ENCODE assay signal across 8 mouse cellular contexts in genomic region chr2:155356971-155357591, GRCm38 (mm10). TPM values are rescaled to one million over a fixed set of nuclear protein-coding genes. Genes with fewer than 3 reads are reported as not detected.
DNase-seq lines count a peak whose midpoint lies in the region; ATAC-seq lines count a peak whose summit lies in the region.

Gene Pigu, minus strand, starts transcription at chr2:155357430.

- under 1% methylated on average over 38 of the region's 38 CpGs for WGBS in hindbrain, embryonic 15.5 days

- H3K27me3 ChIP-seq in hindbrain, embryonic 15.5 days: no peaks in the 10 kb centered on the region

- ATAC-seq in hindbrain, embryonic 15.5 days (ENCODE audit: low FRiP score, low read depth): peak; percentile 99

- H3K36me3 ChIP-seq in hindbrain, embryonic 15.5 days: no peaks in the 10 kb centered on the region

- H3K27ac ChIP-seq in hindbrain, embryonic 15.5 days (replicated peaks): peak within 1 kb of the TSS; percentile 88

- H3K9ac ChIP-seq in hindbrain, embryonic 15.5 days: peak within 1 kb of the TSS; percentile 66

- peak within 1 kb of the TSS; percentile 82 for H3K4me3 ChIP-seq in hindbrain, embryonic 15.5 days

- no peaks in the 10 kb centered on the region for H3K9me3 ChIP-seq in hindbrain, embryonic 15.5 days

- H3K4me2 ChIP-seq in hindbrain, embryonic 15.5 days: peak within 1 kb of the TSS; percentile 59

- H3K4me1 ChIP-seq in hindbrain, embryonic 15.5 days (replicated peaks): peaks cover 22% of the 10 kb centered on the region

- peak; percentile 93 for DNase-seq in T-cell, adult 2 months (ENCODE audit: low spot score)
- DNase-seq in cerebellum, postnatal 36 days: peak; percentile 95 to 98
- DNase-seq in frontal cortex, postnatal 36 days (ENCODE audit: low spot score in 2 of 2): peak; percentile 95 to 98
- DNase-seq in left cerebral cortex, adult 11 months (ENCODE audit: low spot score): peak; percentile 90
- DNase-seq in lung, postnatal 4 days: peak; percentile 94 to 95
- DNase-seq in retina, postnatal 7 days (ENCODE audit: low read depth, low spot score): peak; percentile 95
- peak; percentile 72 for DNase-seq in urinary bladder, adult 2 months (ENCODE audit: low spot score)

RNA-seq across cellular contexts. Expression of gene Pigu, which starts in this region (rescaled TPM):
- 61.9 and 62.6 TPM in 2 replicates for polyA plus RNA-seq in hindbrain, embryonic 15.5 days (2015; fragmentation: Nextera tagmentation; extraction: Ambion mirVana)
- 28.0 and 32.2 TPM in 2 replicates for polyA plus RNA-seq in urinary bladder, adult 2 months (2012; rRNA removed)

Comparison
In these comparisons a context has a peak if more than half of its experiments do, and no peak if none do; other contexts are left out.
1. Peak in every context shown above with its lines: DNase-seq, ATAC-seq, H3K4me3 ChIP-seq and H3K27ac ChIP-seq.